Mouse (Mus musculus): ENCODE results near the gene Krt12. TPM values are rescaled to one million over a fixed set of nuclear protein-coding genes. Genes with fewer than 3 reads are reported as not detected.

The Krt12 gene
- polyA plus RNA-seq, 1 experiment = not detected

DNA sequence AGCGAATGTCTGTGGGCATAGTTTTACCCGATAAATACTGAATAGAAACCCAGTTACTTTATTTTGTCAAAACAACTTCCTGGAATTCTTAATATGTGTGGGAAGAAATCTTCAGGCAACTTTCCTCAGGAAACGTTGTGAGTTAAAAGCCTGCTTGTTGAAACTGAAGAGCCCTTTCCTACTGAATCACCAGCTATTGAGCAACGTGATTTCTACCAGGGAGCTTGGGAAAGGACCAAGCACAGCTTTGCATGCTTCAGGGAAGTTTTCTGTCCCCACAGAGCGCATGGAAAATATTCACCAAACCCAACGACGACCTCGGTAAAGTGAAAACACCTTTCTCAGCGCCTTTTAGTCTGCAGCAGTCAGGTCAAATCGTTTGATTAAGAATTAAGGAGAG is 15.9 kb downstream of the Krt12 start:
- Histone ChIP-seq H3K27me3 (replicated peaks; ENCODE audit: control insufficient read depth, insufficient read depth, low read length) (no peaks in the 10 kb centered on the region), H3K36me3 (ENCODE audit: control insufficient read depth, insufficient read depth, low read length) (no peaks in the 10 kb centered on the region), H3K27ac (ENCODE audit: insufficient read depth, low read depth, low read length) (no peak overlapping the region), H3K4me3 (ENCODE audit: insufficient read depth, low read depth, low read length) (no peak overlapping the region), H3K4me1 (ENCODE audit: control insufficient read depth, insufficient read depth, low read length) (no peaks in the 10 kb centered on the region)
- 56% methylated on average over 10 of the region's 10 CpGs for WGBS
- TF ChIP-seq POLR2A (IDR thresholded peaks at IDR 0.05; ENCODE audit: low read depth, low read length) (no peak), CTCF (conservative IDR thresholded peaks at IDR 0.05; ENCODE audit: insufficient read depth, insufficient read length, low read depth, low read length) (no peak)
- no peak for DNase-seq

DNA sequence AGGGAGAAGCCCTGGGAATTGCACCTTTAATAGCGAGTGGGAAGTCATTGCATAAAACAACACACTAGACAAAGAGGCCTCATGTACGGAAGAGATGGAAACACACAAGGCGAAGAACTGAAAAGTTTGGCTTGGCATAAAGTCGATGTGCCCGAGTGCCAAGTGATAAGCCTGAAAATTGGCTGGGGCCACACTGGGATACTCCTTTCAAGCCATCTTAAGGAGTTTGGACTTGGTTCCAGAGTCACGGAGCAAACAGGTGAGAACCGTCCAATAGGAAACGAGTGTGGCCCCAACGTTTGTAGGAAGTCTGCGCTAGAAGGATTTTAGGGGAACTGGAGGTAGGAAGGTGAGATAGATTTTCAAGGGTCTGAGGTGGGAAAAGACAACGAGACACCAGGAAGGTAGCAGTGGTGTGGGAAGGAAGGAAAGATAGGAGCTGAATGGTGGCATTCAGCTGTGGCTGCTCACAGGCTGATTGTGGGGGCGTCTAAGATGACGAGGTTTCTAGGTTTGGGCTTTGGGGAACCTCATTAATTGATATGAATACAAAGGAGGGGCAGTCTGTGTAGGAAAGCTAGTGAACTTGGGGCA is 22.0 kb downstream of the Krt12 start:
- DNase-seq = no peak
- Histone ChIP-seq H3K27me3 (replicated peaks; ENCODE audit: control insufficient read depth, insufficient read depth, low read length) (no peaks in the 10 kb centered on the region), H3K4me3 (ENCODE audit: insufficient read depth, low read depth, low read length) (no peak overlapping the region), H3K36me3 (ENCODE audit: control insufficient read depth, insufficient read depth, low read length) (no peaks in the 10 kb centered on the region), H3K27ac (ENCODE audit: insufficient read depth, low read depth, low read length) (no peak overlapping the region), H3K4me1 (ENCODE audit: control insufficient read depth, insufficient read depth, low read length) (no peaks in the 10 kb centered on the region)
- 80% methylated on average over 13 of the region's 13 CpGs for WGBS
- TF ChIP-seq POLR2A (IDR thresholded peaks at IDR 0.05; ENCODE audit: low read depth, low read length) (no peak), CTCF (conservative IDR thresholded peaks at IDR 0.05; ENCODE audit: insufficient read depth, insufficient read length, low read depth, low read length) (no peak)

DNA sequence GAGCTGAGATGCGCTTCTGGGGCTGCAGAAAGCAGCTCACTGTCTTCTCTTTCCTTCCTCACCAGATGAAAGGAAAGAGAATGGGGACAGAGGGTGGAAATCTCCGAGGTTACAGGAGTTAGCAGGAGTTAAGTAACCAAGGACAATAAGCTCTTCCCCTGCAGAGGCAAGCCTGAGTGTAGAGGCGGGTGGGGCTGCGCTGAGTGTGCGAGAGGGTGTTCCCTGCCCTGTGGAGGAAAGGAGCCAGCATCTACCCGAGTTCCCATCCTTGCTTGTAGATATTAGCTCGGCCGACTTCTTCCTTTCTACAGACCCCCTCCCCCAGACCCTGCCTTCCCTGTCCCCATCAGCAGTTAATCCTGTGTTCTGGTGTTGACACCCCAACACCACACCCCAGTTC is 23.2 kb downstream of the Krt12 start:
- WGBS = 60% methylated on average over 8 of the region's 8 CpGs
- TF ChIP-seq POLR2A (IDR thresholded peaks at IDR 0.05; ENCODE audit: low read depth, low read length) = no peak

DNA sequence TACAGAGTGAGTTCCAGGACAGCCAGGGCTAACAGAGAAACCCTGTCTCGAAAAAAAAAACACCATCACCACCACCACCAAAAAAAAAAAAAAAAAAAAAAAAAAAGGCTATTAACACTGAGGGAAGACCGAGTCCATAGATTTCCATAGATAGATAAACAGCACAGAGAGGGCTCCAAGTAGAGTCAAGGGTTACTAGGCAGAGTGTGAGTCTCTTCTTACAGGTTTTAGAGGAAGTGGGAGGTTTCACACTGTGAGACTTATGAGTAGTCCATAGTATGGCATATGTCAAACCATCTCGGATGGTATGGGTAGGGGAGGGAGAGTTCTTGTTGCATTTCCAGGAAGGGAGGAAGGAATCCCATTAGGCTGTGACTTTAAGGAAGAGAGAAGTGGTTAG is 24.0 kb downstream of the Krt12 start:
- Histone ChIP-seq H3K27me3 (replicated peaks; ENCODE audit: control insufficient read depth, insufficient read depth, low read length) (no peaks in the 10 kb centered on the region), H3K4me1 (ENCODE audit: control insufficient read depth, insufficient read depth, low read length) (no peaks in the 10 kb centered on the region), H3K27ac (ENCODE audit: insufficient read depth, low read depth, low read length) (no peak overlapping the region), H3K4me3 (ENCODE audit: insufficient read depth, low read depth, low read length) (no peak overlapping the region), H3K36me3 (ENCODE audit: control insufficient read depth, insufficient read depth, low read length) (no peaks in the 10 kb centered on the region)
- DNase-seq = no peak
- no peak for TF ChIP-seq POLR2A (IDR thresholded peaks at IDR 0.05; ENCODE audit: low read depth, low read length)
- TF ChIP-seq CTCF (conservative IDR thresholded peaks at IDR 0.05; ENCODE audit: insufficient read depth, insufficient read length, low read depth, low read length) = no peak
- 61% methylated on average over 3 of the region's 3 CpGs for WGBS

More for the DNA sequence above, 23.2 kb downstream of the Krt12 start:
- no peak for DNase-seq
- Histone ChIP-seq H3K27me3 (replicated peaks; ENCODE audit: control insufficient read depth, insufficient read depth, low read length) (no peaks in the 10 kb centered on the region), H3K36me3 (ENCODE audit: control insufficient read depth, insufficient read depth, low read length) (no peaks in the 10 kb centered on the region), H3K4me3 (ENCODE audit: insufficient read depth, low read depth, low read length) (no peak overlapping the region), H3K4me1 (ENCODE audit: control insufficient read depth, insufficient read depth, low read length) (no peaks in the 10 kb centered on the region), H3K27ac (ENCODE audit: insufficient read depth, low read depth, low read length) (no peak overlapping the region)

DNA sequence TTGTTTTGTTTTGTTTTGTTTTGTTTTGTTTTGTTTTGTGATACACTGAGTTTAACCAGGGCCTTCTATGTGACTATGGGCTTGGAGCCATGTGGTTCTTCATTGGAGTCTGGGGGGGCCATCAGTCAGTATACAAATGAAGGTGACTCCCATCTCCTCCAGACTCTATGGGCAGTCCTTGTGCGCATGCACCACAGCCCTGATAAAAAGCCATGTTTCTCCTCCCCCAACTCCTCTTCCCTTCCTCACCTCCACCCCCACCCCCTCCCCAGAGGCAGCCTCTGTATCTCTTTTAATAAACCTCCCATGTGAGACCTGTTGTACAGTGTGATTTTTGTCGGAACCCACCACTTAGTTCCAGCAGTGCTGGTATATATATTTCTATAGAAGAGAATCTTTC is 25.4 kb downstream of the Krt12 start:
- no peak overlapping the region for H3K4me3 ChIP-seq (ENCODE audit: insufficient read depth, low read depth, low read length)
- TF ChIP-seq CTCF (conservative IDR thresholded peaks at IDR 0.05; ENCODE audit: insufficient read depth, insufficient read length, low read depth, low read length) (no peak), POLR2A (IDR thresholded peaks at IDR 0.05; ENCODE audit: low read depth, low read length) (no peak)
- H3K4me1 ChIP-seq (ENCODE audit: control insufficient read depth, insufficient read depth, low read length) = no peaks in the 10 kb centered on the region
- WGBS = 78% methylated on average over 2 of the region's 2 CpGs
- H3K27ac ChIP-seq (ENCODE audit: insufficient read depth, low read depth, low read length) = no peak overlapping the region
- no peaks in the 10 kb centered on the region for H3K36me3 ChIP-seq (ENCODE audit: control insufficient read depth, insufficient read depth, low read length)
- H3K27me3 ChIP-seq (replicated peaks; ENCODE audit: control insufficient read depth, insufficient read depth, low read length) = no peaks in the 10 kb centered on the region
- DNase-seq = no peak

DNA sequence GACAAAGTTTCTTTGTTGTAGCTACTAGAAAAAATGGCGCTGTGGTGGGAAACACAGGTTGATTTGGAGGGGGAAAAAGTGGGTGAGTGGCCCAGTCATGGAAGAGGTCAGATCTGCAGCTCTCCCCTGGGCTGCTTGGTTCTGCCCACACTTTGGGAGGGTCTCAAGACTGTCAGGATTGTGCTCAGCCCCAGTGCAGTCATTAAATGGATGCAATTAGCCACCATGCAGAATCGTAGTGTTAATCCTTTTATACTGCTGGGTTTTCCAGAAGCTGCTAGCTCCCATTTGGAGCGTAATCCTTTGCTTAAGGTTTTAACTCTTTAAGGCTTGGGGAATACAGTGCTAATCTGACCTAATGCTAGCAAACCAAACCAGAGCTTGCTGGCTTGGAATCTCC is 26.0 kb downstream of the Krt12 start:
- TF ChIP-seq CTCF (conservative IDR thresholded peaks at IDR 0.05; ENCODE audit: insufficient read depth, insufficient read length, low read depth, low read length) (no peak), POLR2A (IDR thresholded peaks at IDR 0.05; ENCODE audit: low read depth, low read length) (no peak)
- Histone ChIP-seq H3K27ac (ENCODE audit: insufficient read depth, low read depth, low read length) (no peak overlapping the region), H3K4me1 (ENCODE audit: control insufficient read depth, insufficient read depth, low read length) (no peaks in the 10 kb centered on the region), H3K4me3 (ENCODE audit: insufficient read depth, low read depth, low read length) (no peak overlapping the region), H3K36me3 (ENCODE audit: control insufficient read depth, insufficient read depth, low read length) (no peaks in the 10 kb centered on the region), H3K27me3 (replicated peaks; ENCODE audit: control insufficient read depth, insufficient read depth, low read length) (no peaks in the 10 kb centered on the region)
- WGBS = 42% methylated on average over 3 of the region's 3 CpGs
- no peak for DNase-seq

DNA sequence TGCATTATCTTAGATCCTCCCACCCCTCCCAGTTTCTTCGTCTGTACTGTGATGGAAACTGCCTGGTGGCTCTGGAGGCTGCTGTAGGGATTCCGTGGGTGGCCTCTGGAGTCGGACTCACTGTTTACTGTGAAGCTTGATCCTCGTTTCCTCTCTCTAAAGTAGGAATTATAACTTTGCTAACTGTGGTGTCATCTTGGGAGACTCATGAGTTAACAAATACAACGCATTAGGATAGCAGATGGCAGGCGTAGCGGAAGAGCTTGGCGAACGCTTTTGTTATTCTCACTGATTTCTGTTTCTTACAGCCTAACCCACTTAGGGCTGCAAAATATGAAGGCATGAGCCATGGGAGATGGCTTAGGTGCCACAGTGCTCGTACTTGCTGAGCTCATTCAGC is 29.6 kb downstream of the Krt12 start:
- H3K27me3 ChIP-seq (replicated peaks; ENCODE audit: control insufficient read depth, insufficient read depth, low read length) = no peaks in the 10 kb centered on the region
- H3K4me1 ChIP-seq (ENCODE audit: control insufficient read depth, insufficient read depth, low read length) = no peaks in the 10 kb centered on the region
- H3K4me3 ChIP-seq (ENCODE audit: insufficient read depth, low read depth, low read length) = no peak overlapping the region
- WGBS = 77% methylated on average over 10 of the region's 10 CpGs
- H3K36me3 ChIP-seq (ENCODE audit: control insufficient read depth, insufficient read depth, low read length) = no peaks in the 10 kb centered on the region
- H3K27ac ChIP-seq (ENCODE audit: insufficient read depth, low read depth, low read length) = no peak overlapping the region
- DNase-seq = no peak
- no peak for TF ChIP-seq POLR2A (IDR thresholded peaks at IDR 0.05; ENCODE audit: low read depth, low read length)
- TF ChIP-seq CTCF (conservative IDR thresholded peaks at IDR 0.05; ENCODE audit: insufficient read depth, insufficient read length, low read depth, low read length) = no peak

Data from kidney, adult 2 months (tissue).